Mouse (Mus musculus): Measurements from ENCODE around the gene B230118H07Rik. TPM values are rescaled to one million over a fixed set of nuclear protein-coding genes. Genes with fewer than 3 reads are reported as not detected.
A peak's percentile ranks its signal among the peaks of the same experiment; 100 is the strongest.

The B230118H07Rik gene
- polyA plus RNA-seq, 1 experiment from 2014 or later = 50.7 TPM

- 76% methylated on average over 1 of the region's 1 CpGs for WGBS
Observed at GRCm38 (mm10) chr2:101650446-101650845, 1.1 kb upstream of the B230118H07Rik start.

GRCm38 (mm10) chr2:101648361-101648760 lies 971 bp downstream of the B230118H07Rik start:
- Histone ChIP-seq H3K4me3 (ENCODE audit: low read depth, low read length) (no peak overlapping the region), H3K27ac (ENCODE audit: low read length) (no peak overlapping the region), H3K27me3 (ENCODE audit: control insufficient read depth, insufficient read depth, low read depth, low read length) (no peaks in the 10 kb centered on the region), H3K9me3 (replicated peaks; ENCODE audit: control insufficient read depth, low read length, poor library complexity, severe bottlenecking) (no peaks in the 10 kb centered on the region), H3K9ac (ENCODE audit: low read depth, low read length) (no peak overlapping the region), H3K4me2 (ENCODE audit: low read length) (no peak overlapping the region), H3K36me3 (ENCODE audit: control insufficient read depth, insufficient read depth, low read length) (no peaks in the 10 kb centered on the region), H3K4me1 (ENCODE audit: control insufficient read depth, insufficient read depth, low read length) (peaks cover 7% of the 10 kb centered on the region; the same call in 1 of the 2 replicates)
- WGBS = 44% methylated on average over 2 of the region's 2 CpGs
- ATAC-seq = no peak

More at GRCm38 (mm10) chr2:101650446-101650845, 1.1 kb upstream of the B230118H07Rik start:
- Histone ChIP-seq H3K4me3 (ENCODE audit: low read depth, low read length) (no peak overlapping the region), H3K4me2 (ENCODE audit: low read length) (no peak overlapping the region), H3K4me1 (ENCODE audit: control insufficient read depth, insufficient read depth, low read length) (peaks cover 7% of the 10 kb centered on the region; the same call in 1 of the 2 replicates), H3K9me3 (replicated peaks; ENCODE audit: control insufficient read depth, low read length, poor library complexity, severe bottlenecking) (no peaks in the 10 kb centered on the region), H3K27ac (ENCODE audit: low read length) (no peak overlapping the region), H3K36me3 (ENCODE audit: control insufficient read depth, insufficient read depth, low read length) (no peaks in the 10 kb centered on the region), H3K9ac (ENCODE audit: low read depth, low read length) (no peak overlapping the region), H3K27me3 (ENCODE audit: control insufficient read depth, insufficient read depth, low read depth, low read length) (no peaks in the 10 kb centered on the region; the same call in 1 of the 2 replicates)
- no peak for ATAC-seq

DNA sequence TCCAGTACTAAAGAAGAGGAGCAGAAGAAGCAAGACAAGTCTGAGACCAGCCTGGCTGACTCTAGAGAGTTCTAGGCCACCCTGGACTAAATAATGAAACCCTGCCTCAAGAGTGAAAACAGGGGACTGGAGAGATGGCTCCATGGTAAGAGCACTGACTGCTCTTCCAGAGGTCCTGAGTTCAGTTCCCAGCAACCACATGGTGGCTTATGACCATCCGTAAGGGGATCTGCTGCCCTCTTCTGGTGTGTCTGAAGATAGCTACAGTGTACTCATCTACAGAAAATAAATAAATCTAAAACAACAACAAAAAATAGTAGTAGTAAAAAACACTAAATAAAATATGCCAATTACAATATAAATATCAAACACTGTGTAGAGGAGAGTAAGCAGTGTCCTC lies 3.5 kb downstream of the B230118H07Rik start:
- H3K36me3 ChIP-seq (ENCODE audit: control insufficient read depth, insufficient read depth, low read length) = no peaks in the 10 kb centered on the region
- WGBS = 100% methylated on average over 1 of the region's 1 CpGs
- H3K27ac ChIP-seq (ENCODE audit: low read length) = no peak overlapping the region
- H3K4me2 ChIP-seq (ENCODE audit: low read length) = no peak overlapping the region
- no peaks in the 10 kb centered on the region for H3K27me3 ChIP-seq (ENCODE audit: control insufficient read depth, insufficient read depth, low read depth, low read length)
- no peak overlapping the region for H3K4me3 ChIP-seq (ENCODE audit: low read depth, low read length)
- no peak for ATAC-seq
- H3K9me3 ChIP-seq (replicated peaks; ENCODE audit: control insufficient read depth, low read length, poor library complexity, severe bottlenecking) = no peaks in the 10 kb centered on the region
- no peaks in the 10 kb centered on the region for H3K4me1 ChIP-seq (ENCODE audit: control insufficient read depth, insufficient read depth, low read length)
- H3K9ac ChIP-seq (ENCODE audit: low read depth, low read length) = no peak overlapping the region

- Histone ChIP-seq H3K36me3 (ENCODE audit: control insufficient read depth, insufficient read depth, low read length) (no peaks in the 10 kb centered on the region), H3K9me3 (replicated peaks; ENCODE audit: control insufficient read depth, low read length, poor library complexity, severe bottlenecking) (no peaks in the 10 kb centered on the region), H3K4me2 (ENCODE audit: low read length) (no peak overlapping the region), H3K27ac (ENCODE audit: low read length) (no peak overlapping the region), H3K27me3 (ENCODE audit: control insufficient read depth, insufficient read depth, low read depth, low read length) (no peaks in the 10 kb centered on the region), H3K9ac (ENCODE audit: low read depth, low read length) (no peak overlapping the region), H3K4me3 (ENCODE audit: low read depth, low read length) (no peak overlapping the region), H3K4me1 (ENCODE audit: control insufficient read depth, insufficient read depth, low read length) (no peaks in the 10 kb centered on the region)
- ATAC-seq = no peak
- WGBS = 73% methylated on average over 3 of the region's 3 CpGs
Observed at GRCm38 (mm10) chr2:101639840-101640350, 9.4 kb downstream of the B230118H07Rik start.

GRCm38 (mm10) chr2:101638979-101639839 lies 10.1 kb downstream of the B230118H07Rik start:
- Histone ChIP-seq H3K4me2 (ENCODE audit: low read length) (no peak overlapping the region), H3K27ac (ENCODE audit: low read length) (no peak overlapping the region), H3K27me3 (ENCODE audit: control insufficient read depth, insufficient read depth, low read depth, low read length) (no peaks in the 10 kb centered on the region), H3K4me3 (ENCODE audit: low read depth, low read length) (no peak overlapping the region), H3K36me3 (ENCODE audit: control insufficient read depth, insufficient read depth, low read length) (no peaks in the 10 kb centered on the region), H3K9me3 (replicated peaks; ENCODE audit: control insufficient read depth, low read length, poor library complexity, severe bottlenecking) (no peaks in the 10 kb centered on the region), H3K9ac (ENCODE audit: low read depth, low read length) (no peak overlapping the region), H3K4me1 (ENCODE audit: control insufficient read depth, insufficient read depth, low read length) (no peaks in the 10 kb centered on the region)
- 54% methylated on average over 7 of the region's 7 CpGs for WGBS
- ATAC-seq = peak; percentile 36; the same call in 1 of the 2 replicates

DNA sequence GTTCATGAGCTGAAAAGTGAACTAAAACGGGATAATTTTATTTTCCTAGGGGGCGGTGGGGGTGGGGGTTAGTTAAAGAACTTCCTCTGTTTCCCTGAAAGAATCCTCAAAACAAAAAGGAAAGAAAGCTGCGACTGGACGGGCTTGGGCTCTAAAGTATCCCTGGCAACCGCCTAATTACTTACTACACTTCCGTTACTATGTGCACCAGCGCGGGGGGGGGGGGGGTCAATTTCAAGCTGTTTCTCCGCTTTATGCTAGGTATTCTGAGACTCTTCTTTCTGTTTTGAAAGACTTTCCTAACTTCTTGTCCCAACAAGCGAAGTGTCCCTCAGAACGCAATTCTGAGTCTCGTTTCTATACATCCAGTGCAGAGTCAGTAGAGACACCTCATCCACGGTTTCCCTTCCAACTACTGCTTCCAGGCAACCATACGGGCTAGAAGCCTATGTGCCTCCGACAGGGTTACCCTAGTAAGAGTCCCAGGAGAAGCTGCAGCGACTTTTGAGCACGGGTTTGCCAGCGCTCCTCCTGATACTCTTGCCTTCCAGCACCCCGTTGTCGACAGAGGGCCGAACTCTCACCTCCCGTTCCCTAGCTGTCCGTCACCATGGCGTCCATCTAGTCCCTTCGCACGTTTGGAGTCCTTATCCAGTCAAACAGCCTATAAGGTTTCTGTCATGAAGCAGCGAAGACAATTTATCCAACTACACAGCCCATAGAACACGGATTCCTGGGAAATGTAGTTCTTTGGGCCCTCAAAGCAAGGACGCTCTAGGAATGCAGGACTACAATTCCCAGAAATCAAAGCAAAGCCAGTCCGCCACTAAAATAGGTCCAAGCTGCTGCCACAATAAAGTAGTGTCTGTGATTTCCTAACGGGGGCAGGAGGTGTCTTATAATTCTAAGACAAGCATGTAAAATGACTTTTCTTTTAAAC lies 20.8 kb downstream of the B230118H07Rik start:
- H3K4me2 ChIP-seq (ENCODE audit: low read length) = peak overlapping the region; percentile 79
- ATAC-seq = peak; percentile 100
- H3K9me3 ChIP-seq (replicated peaks; ENCODE audit: control insufficient read depth, low read length, poor library complexity, severe bottlenecking) = no peaks in the 10 kb centered on the region
- WGBS = under 1% methylated on average over 31 of the region's 31 CpGs
- peaks cover 9% of the 10 kb centered on the region; the same call in 1 of the 2 replicates for H3K4me1 ChIP-seq (ENCODE audit: control insufficient read depth, insufficient read depth, low read length)
- H3K36me3 ChIP-seq (ENCODE audit: control insufficient read depth, insufficient read depth, low read length) = no peaks in the 10 kb centered on the region
- peak overlapping the region; percentile 73 for H3K9ac ChIP-seq (ENCODE audit: low read depth, low read length)
- peak overlapping the region; percentile 87 for H3K27ac ChIP-seq (ENCODE audit: low read length)
- no peaks in the 10 kb centered on the region for H3K27me3 ChIP-seq (ENCODE audit: control insufficient read depth, insufficient read depth, low read depth, low read length)
- H3K4me3 ChIP-seq (ENCODE audit: low read depth, low read length) = peak overlapping the region; percentile 67

DNA sequence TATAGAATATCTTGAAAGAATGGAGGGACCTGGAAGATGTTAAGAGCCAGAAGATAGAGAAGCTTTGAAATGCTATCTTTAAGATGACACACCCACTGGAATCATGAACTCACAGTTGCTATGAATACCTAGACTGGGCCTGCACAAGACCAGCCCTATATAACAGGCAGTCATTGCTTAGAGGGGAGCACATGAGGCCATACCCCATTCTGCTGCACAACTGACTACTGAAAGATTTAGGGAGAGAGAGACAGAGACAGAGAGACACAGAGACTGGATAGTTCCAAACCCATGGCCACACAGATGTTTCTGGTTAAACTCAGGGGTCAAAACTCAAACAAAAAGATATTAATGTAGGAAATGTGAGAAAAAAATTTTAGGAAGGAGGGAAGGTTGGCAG lies 22.1 kb downstream of the B230118H07Rik start:
- Histone ChIP-seq H3K4me1 (ENCODE audit: control insufficient read depth, insufficient read depth, low read length) (peaks cover 9% of the 10 kb centered on the region; the same call in 1 of the 2 replicates), H3K9me3 (replicated peaks; ENCODE audit: control insufficient read depth, low read length, poor library complexity, severe bottlenecking) (no peaks in the 10 kb centered on the region), H3K4me3 (ENCODE audit: low read depth, low read length) (no peak overlapping the region), H3K4me2 (ENCODE audit: low read length) (no peak overlapping the region), H3K27ac (ENCODE audit: low read length) (no peak overlapping the region), H3K9ac (ENCODE audit: low read depth, low read length) (no peak overlapping the region), H3K36me3 (ENCODE audit: control insufficient read depth, insufficient read depth, low read length) (no peaks in the 10 kb centered on the region), H3K27me3 (ENCODE audit: control insufficient read depth, insufficient read depth, low read depth, low read length) (no peaks in the 10 kb centered on the region)
- ATAC-seq = no peak

- no peak within 1 kb of the TSS for H3K4me3 ChIP-seq (ENCODE audit: low read depth, low read length)
- no peak within 1 kb of the TSS for H3K9ac ChIP-seq (ENCODE audit: low read depth, low read length)
- no peaks in the 10 kb centered on the region for H3K36me3 ChIP-seq (ENCODE audit: control insufficient read depth, insufficient read depth, low read length)
- H3K27me3 ChIP-seq (ENCODE audit: control insufficient read depth, insufficient read depth, low read depth, low read length) = no peaks in the 10 kb centered on the region
- H3K9me3 ChIP-seq (replicated peaks; ENCODE audit: control insufficient read depth, low read length, poor library complexity, severe bottlenecking) = no peaks in the 10 kb centered on the region
- H3K4me2 ChIP-seq (ENCODE audit: low read length) = no peak within 1 kb of the TSS
- peaks cover 9% of the 10 kb centered on the region; the same call in 1 of the 2 replicates for H3K4me1 ChIP-seq (ENCODE audit: control insufficient read depth, insufficient read depth, low read length)
- WGBS = 62% methylated on average over 4 of the region's 4 CpGs
- ATAC-seq = no peak
- no peak within 1 kb of the TSS for H3K27ac ChIP-seq (ENCODE audit: low read length)
Observed at GRCm38 (mm10) chr2:101624526-101624925, 24.8 kb downstream of the B230118H07Rik start, which contains the start of gene Rag2. Gene Rag2 (plus strand): TSS chr2:101624718.
